Mouse (Mus musculus) fat pad, adult 2 months (tissue): ENCODE data around the gene Gapdh.
"Not testable (repeated sequence)": the region's sequence is repeated elsewhere in the genome, so short reads cannot be mapped to it uniquely, and the experiment has no call there.

Experiments
- DNase-seq: peaks from one replicate; pipeline ENCODE4 v3.0.0-alpha.2; 2011; ENCODE audit warnings: low read depth, low spot score; ENCODE audit errors: extremely low read depth

The Gapdh gene

GRCm38 (mm10) chr6:125168086-125168485 lies 1.8 kb upstream of the Gapdh start:
- DNase-seq = no peak

GRCm38 (mm10) chr6:125166861-125167650 lies 789 bp upstream of the Gapdh start:
- no peak for DNase-seq

- peak; percentile 56 for DNase-seq
These were observed 857 bp downstream of the Gapdh start for GRCm38 (mm10) chr6:125165328-125165891.

GRCm38 (mm10) chr6:125164672-125165327 lies 1.5 kb downstream of the Gapdh start:
- no peak for DNase-seq

GRCm38 (mm10) chr6:125163801-125164657 lies 2.2 kb downstream of the Gapdh start:
- no peak for DNase-seq

- not testable (repeated sequence) for DNase-seq
These were observed 3.5 kb downstream of the Gapdh start for GRCm38 (mm10) chr6:125162615-125163305.

- DNase-seq = not testable (repeated sequence)
These were observed 4.3 kb downstream of the Gapdh start for GRCm38 (mm10) chr6:125161971-125162370.

GRCm38 (mm10) chr6:125160854-125161760 lies 5.2 kb downstream of the Gapdh start:
- no peak for DNase-seq

GRCm38 (mm10) chr6:125160558-125160853 lies 5.8 kb downstream of the Gapdh start:
- DNase-seq = no peak

GRCm38 (mm10) chr6:125159773-125160557 lies 6.3 kb downstream of the Gapdh start:
- no peak for DNase-seq

- no peak for DNase-seq
These were observed 7.2 kb downstream of the Gapdh start for GRCm38 (mm10) chr6:125158944-125159492.

GRCm38 (mm10) chr6:125156903-125157614 lies 9.2 kb downstream of the Gapdh start:
- no peak for DNase-seq

GRCm38 (mm10) chr6:125156491-125156890 lies 9.8 kb downstream of the Gapdh start:
- no peak for DNase-seq

- DNase-seq = no peak
These were observed 11.0 kb downstream of the Gapdh start for GRCm38 (mm10) chr6:125155262-125155661.

GRCm38 (mm10) chr6:125154550-125154949 lies 11.7 kb downstream of the Gapdh start:
- no peak for DNase-seq

- DNase-seq = no peak
These were observed 12.6 kb downstream of the Gapdh start for GRCm38 (mm10) chr6:125153682-125154081.

- no peak for DNase-seq
These were observed 13.3 kb downstream of the Gapdh start for GRCm38 (mm10) chr6:125153018-125153389.
